Mouse (Mus musculus) brain, embryonic 14.5 days (tissue): ENCODE measurements around the gene Vwde.

Experiments
- CTCF ChIP-seq: fragments of 200-500 bp; IDR thresholded peaks from 2 replicates; pipeline ENCODE4 v1.5.1; 2012; ENCODE audit warnings: inconsistent platforms, mild to moderate bottlenecking, moderate library complexity, borderline replicate concordance; ENCODE audit not compliant: insufficient read depth, insufficient read length; ENCODE audit errors: extremely low read depth
- POLR2A ChIP-seq: fragments of 200-500 bp; IDR thresholded peaks from 2 replicates; pipeline ENCODE4 v1.6.1; 2012; ENCODE audit warnings: mild to moderate bottlenecking, inconsistent platforms, borderline replicate concordance; ENCODE audit not compliant: poor library complexity, insufficient read depth, insufficient read length, severe bottlenecking; ENCODE audit errors: extremely low read depth

DNA sequence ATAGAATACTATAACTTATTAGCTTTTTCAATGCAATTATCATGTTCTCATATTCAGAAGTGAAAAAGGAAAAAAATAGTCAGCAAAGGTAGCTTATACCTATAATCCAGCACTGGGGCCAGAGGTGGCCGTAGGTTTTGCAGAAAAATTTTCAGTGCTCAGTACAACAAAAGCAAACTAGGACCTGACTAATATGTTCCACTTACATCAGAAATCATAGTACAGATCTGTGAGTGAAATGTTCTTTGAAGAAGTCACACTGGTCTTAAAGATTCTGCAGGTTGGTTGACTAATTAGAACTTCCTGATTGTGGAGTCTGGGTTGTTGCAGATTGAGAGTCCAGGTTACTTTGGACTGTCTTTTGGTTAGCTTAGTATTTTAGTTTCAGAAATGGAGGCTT is 87.5 kb downstream of the Vwde start:
- TF ChIP-seq CTCF, result no peak
- TF ChIP-seq POLR2A, result no peak
